Mouse (Mus musculus): ENCODE measurements around the gene Grik4.

Gene Grik4

DNA sequence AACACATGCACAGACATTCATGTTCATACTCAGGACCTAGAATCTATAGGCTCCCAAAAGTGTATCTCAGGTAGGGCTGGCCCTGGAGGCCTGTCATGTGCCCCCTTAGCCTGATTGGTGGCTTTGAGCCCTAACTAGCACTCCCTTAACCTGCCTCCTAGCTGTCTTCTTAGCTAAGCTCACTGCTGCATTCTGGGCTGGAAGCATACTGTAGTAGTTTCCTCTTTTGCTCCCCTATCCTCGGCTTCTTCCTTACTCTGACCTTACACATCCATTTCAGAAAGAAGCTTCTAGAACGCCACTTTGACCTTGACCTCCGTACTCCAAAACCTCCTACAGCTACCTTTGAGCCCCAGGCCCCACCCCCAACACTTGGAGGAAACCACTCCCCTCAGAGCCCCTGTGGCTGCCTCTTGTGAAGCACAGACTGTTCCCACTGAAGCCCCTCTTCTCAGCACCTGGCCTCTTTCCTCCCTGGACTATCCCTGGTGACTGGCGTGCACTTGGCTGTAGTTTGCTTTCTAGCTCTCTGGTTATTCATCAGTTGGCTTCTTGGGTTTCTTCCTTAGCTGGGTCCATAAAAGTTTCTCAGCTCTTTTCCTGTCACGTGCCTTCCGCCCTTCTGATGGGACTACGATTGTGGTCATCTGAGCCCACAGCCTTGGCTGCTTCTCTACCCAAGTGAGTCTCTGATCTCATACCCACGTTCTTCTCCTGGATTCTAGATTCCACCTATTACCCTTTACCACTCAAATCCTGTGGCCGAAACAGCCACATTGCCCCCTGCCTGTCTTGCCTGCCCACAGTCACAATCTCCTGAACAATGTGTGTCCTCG, 84.1 kb downstream of the Grik4 start:
- DNase-seq (ENCODE audit: low spot score in 2 of 2) = no peak

DNA sequence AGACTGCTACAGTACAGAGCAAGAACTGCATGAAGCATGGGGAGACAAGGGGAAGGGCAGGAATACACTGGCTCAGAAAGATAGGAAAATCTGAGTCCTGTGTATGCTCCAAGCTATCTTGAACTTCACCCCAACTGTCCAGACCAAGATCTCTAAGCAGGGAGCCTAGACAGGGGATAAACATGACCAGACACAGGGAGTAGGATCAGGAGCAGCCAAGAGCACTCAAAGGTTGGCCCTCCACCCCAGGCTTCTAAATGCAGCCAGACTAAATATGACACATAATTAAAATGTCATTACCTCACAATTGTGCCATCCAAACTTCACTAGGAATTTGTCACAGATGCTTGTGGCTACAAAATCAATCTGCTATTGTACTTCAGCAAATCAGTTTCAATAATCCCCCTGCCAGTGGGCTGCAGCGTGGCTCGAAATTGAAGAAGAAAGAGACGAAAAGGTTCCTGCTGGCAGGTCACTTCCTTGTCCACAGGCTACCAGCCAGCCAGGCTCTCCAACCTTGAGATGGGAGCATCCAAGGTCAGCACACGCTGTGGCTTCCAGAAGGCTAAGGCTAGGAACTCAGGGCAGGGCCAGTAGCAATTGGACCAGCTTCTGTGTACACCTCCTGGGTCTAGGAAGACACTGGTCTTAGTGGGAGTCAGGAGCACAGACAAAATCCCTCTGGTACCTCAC, 85.1 kb downstream of the Grik4 start:
- DNase-seq (ENCODE audit: low spot score in 2 of 2) = no peak

DNA sequence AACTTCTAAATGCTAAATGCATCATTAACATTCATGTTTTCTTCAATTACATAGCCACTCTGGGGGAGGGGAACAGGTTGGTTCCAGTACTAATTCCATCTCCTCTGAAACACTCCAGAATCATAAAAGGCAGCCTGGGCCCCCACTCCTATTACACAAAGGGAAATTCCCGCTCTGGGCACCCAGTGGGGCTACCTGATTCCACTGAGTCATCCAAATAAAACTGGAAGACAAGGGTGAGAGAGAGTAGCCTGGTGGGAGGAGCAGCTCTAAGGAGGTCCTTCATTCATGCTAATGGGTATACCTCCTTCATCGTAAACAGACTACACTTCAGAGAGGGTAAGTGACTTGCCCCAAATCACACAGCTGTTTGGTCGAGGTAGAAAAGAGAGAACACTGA, 85.7 kb downstream of the Grik4 start:
- DNase-seq (ENCODE audit: low spot score in 2 of 2) = no peak

DNA sequence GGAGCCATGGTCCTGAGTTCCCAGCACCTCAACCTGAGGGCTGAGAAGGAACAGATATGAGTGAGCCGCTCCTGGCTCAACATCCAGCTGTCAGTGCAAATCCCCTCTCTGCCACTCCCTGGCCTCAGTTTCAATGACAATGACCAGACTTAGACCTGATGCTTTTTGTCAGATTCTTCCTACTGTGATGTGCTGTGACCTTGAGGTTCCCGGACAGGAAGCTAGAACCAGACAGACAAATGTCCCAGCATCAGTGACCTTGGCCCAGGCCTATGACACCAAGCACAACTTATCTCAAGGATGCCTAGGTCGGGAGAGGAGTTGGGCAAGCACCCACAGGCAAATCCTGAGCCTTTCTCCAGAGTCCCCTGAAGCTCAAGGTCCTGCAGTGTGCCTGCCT, 86.5 kb downstream of the Grik4 start:
- no peak for DNase-seq (ENCODE audit: low spot score in 2 of 2)

DNA sequence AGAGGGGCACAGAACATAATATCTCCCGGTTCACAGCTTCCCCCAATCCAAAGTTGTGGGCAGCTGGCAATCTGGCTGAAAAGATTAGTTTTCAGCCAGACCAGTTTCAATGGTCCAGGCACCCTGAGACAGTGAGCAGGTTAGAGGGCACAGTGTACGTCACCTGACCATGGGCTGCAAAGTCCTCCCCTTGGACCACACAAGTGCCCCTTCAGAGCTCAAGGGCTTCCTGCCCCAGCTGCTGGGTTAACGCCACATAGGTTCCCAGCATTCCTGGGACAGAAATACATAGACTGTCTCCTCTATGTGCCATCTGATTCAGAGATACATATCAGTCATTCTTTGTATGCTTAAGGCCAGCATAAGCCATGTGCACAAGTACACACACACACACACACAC, 91.2 kb downstream of the Grik4 start:
- DNase-seq (ENCODE audit: low spot score in 2 of 2) = no peak

DNA sequence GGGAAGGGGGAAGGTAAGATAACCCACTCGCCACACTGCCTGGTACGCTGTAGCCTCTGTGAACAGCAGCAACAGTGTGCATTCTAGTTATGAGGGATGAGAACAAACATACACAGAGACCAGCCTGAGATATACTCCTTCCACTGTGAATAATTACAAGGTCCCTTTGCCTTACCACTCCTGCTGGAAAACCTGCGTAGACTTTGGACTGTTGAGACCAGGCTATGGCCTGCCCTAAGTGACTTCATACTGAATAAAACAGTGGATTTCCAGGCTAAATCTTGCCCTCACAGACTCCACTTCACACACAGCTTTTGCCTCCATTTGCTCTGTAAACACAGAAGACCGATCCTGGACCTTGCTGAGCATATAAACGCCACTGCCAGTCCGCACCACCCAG, 94.2 kb downstream of the Grik4 start:
- DNase-seq (ENCODE audit: low spot score in 2 of 2) = no peak

DNA sequence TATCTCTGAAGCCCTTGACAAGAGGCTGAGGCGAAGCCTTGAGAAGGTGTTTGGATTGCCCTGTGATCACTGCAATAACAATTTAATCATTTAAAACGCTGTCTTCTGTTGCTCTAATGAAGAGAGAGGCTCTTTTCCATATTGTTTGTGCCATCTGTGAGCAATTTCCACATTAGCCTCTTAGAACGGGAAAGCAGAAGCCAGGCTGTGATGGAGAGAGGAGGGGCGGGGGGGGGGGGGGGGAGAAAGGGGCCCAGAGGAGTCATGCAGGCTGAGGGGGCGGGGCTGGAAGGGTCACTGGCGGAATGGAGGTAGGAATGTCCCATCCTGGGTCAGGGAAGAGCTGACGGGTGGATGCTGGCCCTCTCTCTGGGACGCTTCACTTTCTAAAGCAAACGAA, 96.2 kb downstream of the Grik4 start:
- no peak for DNase-seq (ENCODE audit: low spot score in 2 of 2)

DNA sequence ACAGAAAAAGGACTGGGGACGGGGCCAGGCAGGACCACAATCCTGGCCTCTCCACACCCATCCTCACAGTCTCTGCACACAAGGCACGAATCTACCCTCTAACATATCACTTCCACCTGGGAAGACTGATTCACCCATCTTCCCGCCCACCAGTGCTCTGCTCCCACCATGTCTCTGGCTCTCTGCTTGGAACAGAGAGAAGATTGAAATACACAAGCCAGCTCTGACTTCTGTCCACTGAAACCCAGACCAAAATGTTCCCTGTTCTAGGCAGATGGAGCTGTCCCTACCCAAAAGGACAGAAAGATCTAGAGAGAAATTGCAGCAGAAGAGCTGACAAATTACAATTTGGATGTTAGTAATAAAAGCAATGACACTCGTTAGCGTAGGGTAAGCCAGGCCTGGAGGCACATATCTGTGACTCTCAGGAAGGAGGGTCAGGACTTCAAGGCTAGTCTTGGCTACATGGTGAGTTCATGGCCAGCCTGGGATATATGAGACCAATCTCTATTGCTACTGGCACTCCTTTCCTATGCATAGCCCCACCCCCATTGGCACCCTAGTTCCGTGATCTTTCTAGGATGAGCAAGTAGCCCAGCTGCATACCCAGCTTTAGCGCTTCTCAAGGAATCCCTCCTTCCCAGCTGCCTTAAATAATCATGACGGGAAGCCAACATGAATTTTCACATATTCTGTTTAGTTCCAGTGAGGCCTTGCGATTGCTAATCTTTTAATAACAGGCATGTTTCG, 97.4 kb downstream of the Grik4 start:
- no peak for DNase-seq (ENCODE audit: low spot score in 2 of 2)

DNA sequence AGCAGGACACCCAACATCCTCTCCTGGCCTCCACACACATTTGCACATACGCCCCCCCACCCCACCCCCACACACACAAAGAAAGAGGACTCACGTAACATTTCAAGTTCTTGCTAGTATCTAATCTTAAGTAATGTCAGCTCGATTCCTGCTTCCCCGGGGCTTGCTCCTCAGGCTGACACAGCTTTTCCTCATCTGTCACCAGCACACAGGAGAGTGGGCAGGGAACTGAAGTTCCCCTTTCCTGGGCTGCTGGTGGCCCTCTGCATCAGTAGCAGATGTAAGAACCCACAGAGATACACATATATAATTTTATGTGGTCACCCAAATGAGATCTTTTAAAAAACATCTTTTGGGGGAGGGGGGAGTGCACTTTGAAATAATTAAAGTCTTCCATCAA, 98.2 kb downstream of the Grik4 start:
- no peak for DNase-seq (ENCODE audit: low spot score in 2 of 2)

DNA sequence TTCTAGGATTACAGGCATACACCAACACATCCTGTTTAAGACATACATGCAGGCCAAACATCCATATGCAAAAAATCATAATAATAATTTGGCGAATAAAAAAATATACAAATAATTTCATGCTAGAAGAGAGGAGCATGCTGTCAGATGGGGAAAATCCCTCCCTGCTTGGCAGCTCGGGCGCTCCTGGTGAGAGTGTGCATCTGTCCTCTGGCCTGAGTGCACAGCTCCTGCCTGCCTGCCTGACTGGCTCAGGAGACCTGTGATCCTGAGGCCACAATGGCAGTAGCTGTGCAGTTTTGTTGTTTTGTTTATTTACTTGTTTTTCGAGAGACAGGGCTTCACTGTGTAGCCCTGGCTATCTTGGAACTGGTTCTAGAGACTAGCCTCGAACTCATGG, 100.0 kb downstream of the Grik4 start:
- DNase-seq (ENCODE audit: low spot score in 2 of 2) = no peak

DNA sequence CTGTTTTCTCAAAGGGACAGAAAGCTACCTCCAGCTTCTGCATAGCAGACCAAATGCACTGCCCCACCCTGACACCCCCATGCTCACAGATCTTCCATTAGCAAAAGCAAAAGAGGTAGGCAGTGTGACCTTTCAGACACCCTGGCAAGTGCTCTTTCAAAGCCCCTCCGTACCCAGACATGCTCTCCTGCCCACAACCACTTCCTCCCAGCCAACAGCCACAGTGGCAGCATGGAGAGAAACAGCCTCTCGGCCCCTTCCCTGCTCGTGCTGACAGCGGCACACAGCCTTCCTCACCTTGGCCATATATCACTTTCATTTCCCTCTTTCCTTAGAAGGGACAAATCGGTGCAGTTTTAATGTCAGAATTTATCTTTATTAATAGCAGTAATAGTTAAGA, 106.0 kb downstream of the Grik4 start:
- peak in 1 of 2 experiments; percentile 42 for DNase-seq (ENCODE audit: low spot score in 2 of 2)

DNA sequence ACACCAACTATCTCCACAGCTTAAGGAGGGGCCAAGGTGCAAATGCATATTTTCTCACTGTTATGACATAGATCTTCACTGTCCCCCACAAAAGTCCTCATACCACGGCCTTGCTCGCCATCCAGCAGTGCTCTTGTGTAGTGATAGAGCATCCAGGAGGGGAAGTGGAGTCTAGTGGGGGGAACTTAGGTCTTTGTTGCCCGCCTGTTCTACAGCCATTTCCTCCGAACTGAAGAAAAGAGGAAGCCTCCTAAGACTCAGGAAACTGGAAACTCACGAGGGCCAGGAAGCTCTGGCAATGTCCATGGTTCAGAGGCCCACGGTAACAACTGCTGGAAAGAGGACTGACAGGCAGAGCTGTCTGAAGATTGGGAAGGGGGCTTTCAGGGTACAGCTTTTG, 106.8 kb downstream of the Grik4 start:
- no peak for DNase-seq (ENCODE audit: low spot score in 2 of 2)

DNA sequence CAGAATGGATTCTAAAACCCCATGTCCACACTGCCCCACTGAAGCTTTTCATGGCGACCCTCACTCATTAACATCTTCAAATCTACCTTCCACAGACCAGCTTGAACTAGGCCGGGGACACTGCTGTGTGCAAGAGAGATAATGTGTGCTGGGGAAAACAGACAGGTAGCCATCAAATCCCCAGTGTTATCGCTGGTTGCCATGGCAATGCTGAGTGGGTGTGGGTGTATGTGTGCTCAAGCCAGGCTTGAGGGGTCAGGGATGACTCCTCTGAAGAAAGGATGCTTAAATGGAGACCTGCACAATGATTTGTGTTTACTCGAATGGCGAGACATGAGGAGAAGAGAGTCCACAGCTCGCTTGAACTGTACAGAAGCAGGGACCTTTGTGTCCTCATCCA, 112.7 kb downstream of the Grik4 start:
- no peak for DNase-seq (ENCODE audit: low spot score in 2 of 2)

DNA sequence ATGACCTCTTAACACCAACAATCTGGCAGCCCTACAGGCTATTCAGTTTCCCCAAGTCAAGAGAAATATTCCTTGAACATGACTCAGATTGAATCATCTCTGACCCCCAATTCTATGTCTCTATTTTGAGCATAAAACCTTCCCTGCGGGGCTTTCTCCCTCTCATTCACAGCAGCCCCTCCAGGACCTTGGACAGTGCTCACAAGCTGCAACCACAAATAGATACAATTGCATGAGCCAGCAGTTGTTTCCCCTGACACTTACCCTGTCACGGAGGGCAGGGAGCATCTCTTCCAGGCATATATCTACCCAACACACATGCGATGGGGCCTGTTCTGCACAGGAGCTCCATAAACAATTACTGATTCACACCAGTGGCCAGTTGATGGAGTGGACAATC, 125.0 kb downstream of the Grik4 start:
- no peak for DNase-seq (ENCODE audit: low spot score in 2 of 2)

DNA sequence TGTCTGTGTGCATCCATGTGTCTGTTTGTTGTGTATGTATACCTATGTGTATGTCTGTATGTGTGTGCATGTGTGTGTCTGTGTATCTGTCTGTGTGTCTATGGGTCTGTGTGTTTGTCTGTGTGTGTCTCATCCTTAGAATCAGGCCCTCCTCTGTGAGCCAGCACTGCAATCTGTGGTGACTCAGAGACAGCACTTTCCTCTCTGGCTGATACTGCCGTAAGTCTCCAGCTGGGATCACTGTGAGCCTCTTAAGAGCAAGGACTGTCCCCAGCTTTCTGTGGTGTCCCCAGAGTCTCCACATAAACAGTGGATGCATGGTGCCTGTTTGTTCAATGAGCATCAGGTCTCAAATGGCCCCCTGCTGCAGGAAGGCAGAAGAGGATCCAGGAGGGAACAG, 127.5 kb downstream of the Grik4 start:
- DNase-seq (ENCODE audit: low spot score in 2 of 2) = no peak

DNA sequence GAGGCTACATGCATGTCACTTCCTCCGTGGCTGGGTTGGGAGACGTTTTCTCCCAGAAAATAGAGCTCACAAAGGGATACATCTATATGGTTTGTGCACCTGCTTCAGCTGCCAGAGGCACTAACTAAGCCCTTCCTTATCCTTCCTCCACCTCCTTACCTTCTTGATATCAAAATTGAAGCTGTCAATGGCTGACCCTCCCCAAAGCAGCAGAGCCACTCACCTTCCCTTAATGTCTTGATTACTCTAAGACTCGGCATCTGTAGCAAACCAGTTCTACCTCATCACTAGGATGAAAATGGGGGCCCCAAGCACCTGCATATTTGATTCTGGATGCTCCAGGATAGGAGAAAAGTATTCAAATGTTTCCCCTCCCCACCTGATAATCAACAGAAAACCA, 135.1 kb downstream of the Grik4 start:
- DNase-seq (ENCODE audit: low spot score in 2 of 2) = no peak

DNA sequence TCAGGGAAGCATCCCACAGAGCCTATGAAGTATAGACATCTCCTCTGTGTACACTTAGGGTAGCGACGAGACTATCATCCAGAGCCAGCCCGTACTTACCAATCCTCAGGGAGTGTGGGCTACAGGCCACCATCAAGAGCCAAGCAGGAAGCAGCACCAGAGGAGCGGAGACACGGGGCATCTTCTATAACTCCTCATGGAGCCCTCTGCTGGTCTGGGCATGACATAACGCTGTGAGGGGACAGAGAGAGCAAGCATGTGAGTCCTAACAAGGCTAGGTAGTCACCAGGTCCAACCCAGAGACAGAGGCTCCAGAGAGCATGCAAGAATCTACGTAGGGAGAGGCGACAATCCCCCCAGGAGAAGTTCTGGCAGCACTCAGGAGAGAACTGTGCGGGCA, 135.9 kb downstream of the Grik4 start:
- no peak for DNase-seq (ENCODE audit: low spot score in 2 of 2)

DNA sequence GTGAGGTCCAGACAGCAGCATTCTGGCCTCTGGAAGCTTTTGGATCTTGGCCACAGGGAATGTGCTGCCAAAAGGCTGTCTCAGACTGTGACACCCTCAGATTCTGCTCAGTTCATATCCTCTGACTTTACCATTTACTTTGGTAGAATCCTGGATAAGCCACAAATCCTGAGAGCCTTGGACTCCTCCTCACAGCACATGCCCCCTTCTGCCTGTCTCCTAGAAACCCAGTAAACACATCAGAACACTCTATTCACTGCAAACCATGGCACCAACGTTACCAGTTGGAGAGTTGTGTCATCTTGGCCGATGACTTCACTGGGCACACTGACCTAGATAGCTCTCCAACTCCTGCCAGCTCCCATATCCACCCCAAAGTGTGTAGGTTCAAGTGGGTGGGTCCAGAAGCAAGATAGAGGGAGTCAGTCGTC, 141.2 kb downstream of the Grik4 start:
- DNase-seq (ENCODE audit: low spot score in 2 of 2) = no peak

DNA sequence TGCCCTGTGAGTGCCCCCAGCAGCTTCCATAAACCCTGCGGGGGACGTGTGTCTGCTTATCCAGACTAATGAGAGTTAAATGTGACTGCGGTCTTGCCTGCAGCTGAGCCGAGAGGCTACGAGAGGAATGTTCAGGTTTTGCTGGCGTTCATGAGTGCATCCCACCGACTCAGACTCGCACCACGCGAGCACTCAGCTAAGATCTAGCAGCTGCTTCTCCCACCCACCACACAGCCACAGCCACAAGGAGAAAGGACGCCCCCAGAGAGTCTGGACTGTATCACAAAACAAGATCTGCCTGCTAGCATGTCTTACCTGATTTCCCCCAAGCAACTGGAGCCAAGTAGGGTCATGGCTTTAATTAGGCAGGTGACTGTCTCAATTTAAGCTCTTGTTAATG, 142.4 kb downstream of the Grik4 start:
- no peak for DNase-seq (ENCODE audit: low spot score in 2 of 2)

DNA sequence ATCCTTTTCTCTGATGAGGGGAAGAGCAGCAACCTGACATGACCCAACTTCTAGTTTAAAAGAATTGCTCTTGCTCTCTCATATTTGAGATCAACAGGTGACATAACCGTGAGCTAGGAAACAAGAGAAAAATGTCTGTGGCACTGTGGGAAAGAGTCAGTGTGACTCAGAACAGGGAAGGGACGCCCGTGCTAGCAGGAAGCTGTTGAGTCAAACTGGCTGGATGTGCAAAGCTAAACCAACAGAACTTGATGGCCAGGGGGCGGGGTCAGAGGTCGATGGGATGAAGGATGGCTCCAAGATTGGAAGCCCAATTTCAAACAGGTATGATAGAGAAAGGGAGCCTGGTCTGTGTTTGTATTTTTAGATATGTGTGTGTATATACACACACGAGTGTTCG, 144.2 kb downstream of the Grik4 start:
- DNase-seq (ENCODE audit: low spot score in 2 of 2) = no peak

DNA sequence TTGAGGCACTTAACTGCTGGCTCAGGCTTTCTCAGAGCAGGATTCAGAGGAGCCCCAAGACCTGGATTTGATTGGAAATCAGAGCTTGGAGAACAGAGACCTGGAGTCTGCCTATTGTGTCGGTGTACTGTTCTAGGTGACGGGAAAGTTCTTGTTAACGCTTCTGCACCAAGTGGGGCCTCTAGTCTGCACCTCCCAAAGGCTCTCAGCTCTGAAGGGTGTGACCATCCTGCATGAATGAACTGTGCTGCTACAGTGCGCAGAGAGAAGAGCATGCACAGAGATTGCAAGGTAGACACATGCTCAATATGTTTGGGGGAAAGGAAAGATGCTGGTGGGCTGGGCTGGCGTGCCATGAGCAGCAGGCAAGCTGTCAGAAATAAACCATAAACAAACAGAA, 144.6 kb downstream of the Grik4 start:
- DNase-seq (ENCODE audit: low spot score in 2 of 2) = no peak

DNA sequence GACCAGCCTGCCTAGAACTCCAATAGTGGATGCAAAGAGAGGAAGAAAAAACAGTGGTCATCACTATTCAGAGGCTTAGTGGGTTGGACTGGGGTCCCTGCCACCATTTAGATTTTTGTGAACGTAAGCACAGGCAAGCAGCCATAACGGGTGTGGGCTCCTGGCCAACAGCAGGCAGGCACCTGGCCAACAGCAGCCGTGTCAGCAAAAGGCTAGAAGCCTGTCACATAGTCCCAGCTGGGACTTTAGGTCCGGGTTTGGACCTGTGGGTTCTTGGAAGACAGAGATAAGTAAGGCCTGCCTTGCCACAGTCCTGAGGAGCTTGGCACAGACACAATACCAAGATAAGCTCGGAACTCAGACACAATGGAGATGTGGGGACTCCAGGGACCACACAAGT, 145.1 kb downstream of the Grik4 start:
- DNase-seq (ENCODE audit: low spot score in 2 of 2) = no peak

DNA sequence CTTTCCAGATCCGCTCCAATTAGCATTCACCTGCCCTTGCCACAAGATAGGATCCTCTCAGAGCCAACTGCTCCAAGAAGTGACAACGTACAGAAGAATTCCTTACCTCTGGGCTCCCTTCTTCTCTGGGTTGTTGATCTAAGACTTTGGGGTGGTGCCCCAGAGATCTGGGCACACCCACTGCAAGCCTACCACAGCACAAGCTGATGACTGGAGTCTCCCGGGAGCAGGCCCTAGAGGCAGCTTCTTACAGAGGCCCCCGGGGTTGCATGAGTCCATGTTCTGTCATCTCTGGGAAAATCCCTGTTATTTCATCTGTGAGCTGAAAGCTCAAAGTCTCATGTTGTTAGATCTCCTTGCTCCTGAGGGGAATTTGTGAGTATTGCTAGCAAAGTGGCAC, 146.0 kb downstream of the Grik4 start:
- DNase-seq (ENCODE audit: low spot score in 2 of 2) = no peak
